Mouse (Mus musculus) cerebellum, adult (tissue): ENCODE measurements around the gene Amer2.
A peak's percentile ranks its signal among the peaks of the same experiment; 100 is the strongest.
"Not testable (repeated sequence)": the region's sequence is repeated elsewhere in the genome, so short reads cannot be mapped to it uniquely, and the experiment has no call there.

Experiments
- ATAC-seq: cut with Nextera tagmentation; 2 replicates; pipeline ENCODE4 v1.9.2; 2017; ENCODE audit warnings: mild to moderate bottlenecking, moderate library complexity, mixed read lengths; ENCODE audit not compliant: insufficient number of reproducible peaks, low FRiP score, low TSS enrichment

Gene Amer2

DNA sequence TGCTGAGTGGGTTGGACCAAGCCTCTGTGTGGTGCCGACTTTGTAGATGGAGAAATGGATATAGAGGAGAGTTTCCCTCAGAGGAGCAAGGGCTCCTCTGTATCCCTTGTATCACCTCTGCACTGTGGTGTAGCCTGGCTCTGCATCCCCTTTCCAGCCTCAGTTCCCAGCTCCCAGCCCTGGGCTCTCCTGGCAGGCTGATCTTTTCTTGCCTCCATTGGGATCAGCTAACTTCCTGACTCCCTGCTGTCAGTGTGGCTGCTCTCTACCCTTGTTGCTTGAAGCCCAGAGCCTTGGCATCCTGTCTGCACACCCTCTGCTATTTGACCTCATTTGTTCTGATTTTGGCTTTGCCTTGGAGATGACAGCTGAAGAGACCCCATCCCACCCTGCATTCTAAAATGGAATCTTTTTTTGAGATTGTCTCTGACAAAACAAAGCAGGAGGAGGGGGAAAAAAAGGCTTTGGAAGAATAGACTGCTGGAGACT is at the start of gene Amer2:
Amer2 (plus strand) TSS at position 439 of the 489 bp plus-strand sequence.
- ATAC-seq, result peak; percentile 75

DNA sequence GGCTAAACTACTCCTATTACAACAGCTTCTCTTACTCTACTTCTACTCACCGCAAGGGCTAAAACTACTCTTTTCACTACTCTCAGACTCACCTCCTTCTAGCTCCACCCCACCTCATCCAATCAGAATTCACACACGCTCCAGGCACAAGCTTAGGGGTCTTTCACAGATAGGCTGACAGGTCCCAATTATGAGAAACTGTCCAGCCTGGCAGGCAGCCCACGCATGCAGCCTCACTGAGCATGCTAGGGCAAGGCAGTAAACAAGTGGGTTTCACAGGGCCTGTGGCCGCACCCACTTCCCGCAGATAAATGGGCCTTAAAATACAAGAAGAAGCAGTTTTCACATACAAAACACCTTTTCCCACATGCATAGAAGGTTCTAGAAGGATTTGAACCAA is 33.1 kb upstream of the Amer2 start:
- not testable (repeated sequence) for ATAC-seq

DNA sequence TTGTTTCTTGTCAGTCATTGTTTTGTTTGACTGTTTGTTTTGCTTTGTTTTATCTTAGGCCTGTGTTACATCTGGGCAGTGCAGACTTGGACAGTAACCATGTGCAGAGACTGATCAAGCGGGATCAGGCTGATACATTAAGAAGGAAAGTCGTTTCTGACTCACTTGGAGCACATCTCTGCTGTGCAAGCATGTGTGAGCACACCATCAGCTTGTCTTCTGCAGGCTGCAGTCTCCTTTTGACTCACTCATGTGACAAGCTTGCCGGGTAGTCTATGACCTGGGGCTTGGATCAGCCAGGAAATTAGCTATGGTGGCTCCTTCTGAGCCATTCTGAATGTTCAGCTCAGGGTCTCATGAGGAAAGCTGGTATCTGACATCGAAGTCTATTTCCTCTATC is 32.5 kb upstream of the Amer2 start:
- no peak for ATAC-seq

DNA sequence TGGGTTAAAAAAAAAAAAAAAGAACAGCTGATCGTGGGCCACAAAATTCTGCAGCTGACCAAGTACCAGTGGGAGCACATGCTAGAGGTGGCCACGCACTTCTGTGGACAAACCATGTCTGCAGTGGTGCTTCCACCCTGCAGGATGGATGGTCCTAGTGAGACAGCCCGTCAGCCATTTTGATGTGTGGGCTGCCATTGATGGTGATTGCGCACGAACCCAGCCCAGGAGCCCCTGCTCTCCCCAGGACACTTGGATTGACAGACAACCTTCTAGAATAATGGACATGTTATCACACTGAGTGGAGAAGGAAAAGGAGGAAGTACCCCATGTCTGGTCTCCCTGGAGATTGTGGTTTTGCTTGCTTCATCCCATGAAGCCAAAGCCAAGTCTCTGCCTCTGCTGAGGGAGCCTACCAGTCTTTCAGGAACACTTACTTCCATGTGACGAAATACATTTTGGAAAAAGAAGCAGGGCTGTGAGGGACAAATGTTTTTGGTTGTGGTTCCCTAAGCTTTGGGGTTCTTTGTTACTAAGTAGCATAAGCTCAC is 27.7 kb upstream of the Amer2 start:
- ATAC-seq, result no peak

DNA sequence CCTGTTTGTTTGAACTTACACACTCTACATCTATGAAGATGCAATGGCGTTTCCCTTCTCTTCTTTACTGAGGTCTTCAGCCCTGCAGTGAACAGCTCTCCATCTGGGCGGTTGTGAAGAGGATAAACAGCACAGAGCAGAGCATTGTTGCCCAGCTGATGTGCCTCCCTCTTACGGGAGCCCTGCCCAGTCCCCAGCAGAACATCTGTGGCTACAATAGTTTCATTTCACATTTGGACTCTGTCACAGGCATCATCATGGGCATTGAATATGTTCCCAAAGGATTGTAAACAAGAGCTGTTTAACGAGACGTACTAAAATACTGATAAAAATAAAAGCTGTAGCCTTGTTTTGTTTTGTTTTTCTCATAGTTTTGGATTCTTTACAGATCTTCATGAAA is 14.7 kb upstream of the Amer2 start:
- no peak for ATAC-seq

DNA sequence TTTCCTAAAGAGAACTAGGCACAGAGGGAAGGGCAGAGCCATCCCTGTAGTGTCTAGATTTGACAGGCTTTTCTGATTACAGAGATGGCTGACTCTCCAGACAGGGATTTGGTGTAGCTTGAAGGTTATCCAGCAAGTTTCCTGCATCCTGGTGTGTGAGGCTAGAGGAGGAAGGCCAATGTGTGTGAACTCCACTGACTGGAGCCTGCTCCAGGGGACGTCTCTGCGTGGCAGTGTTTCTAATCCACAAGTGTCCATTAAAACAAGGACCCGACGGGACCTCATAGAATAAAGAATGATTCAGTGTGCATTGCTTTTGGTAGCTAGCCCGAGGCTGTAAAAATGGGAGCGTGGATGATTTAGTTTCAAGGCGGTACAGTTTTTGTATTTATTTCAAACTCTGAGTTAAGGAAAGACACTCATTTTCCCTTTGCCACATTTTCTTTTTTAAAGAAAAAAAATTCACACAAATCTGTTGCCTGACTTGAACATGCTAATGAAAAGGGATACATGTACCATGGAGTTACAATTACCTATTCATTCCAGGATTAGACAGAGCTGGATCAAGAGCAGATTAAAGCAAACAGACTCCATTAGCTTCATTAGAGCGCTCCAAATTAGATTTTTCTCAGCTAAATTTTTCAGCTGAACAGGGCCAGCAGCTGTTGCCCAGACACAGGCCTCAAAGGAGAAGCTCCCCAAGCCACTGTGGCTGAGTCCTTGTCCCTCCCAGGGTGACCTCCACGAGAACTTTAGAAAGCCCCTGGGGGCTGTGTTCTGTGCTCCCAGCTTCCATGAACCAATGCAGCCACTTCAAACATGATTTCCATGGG is 11.5 kb upstream of the Amer2 start:
- ATAC-seq, result no peak

DNA sequence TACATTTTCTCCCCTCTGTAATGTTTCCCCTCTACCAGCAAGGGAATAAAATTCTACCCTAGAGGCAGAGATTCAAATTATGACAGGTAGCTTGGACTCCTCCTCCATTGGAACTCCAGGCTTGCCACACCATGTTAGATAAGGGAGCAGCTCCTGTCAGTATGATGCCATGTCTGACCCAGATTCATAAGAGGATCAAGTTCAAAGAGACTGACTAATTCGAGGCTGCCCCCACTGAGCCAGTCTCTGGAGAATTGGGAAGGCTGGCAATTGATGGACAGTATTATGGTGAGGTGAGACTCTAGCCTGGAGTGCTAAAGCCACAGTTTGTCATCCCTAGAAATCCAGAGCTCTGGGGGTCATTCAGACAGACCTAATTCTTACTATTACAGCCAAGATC is 6.3 kb upstream of the Amer2 start:
- ATAC-seq, result no peak

DNA sequence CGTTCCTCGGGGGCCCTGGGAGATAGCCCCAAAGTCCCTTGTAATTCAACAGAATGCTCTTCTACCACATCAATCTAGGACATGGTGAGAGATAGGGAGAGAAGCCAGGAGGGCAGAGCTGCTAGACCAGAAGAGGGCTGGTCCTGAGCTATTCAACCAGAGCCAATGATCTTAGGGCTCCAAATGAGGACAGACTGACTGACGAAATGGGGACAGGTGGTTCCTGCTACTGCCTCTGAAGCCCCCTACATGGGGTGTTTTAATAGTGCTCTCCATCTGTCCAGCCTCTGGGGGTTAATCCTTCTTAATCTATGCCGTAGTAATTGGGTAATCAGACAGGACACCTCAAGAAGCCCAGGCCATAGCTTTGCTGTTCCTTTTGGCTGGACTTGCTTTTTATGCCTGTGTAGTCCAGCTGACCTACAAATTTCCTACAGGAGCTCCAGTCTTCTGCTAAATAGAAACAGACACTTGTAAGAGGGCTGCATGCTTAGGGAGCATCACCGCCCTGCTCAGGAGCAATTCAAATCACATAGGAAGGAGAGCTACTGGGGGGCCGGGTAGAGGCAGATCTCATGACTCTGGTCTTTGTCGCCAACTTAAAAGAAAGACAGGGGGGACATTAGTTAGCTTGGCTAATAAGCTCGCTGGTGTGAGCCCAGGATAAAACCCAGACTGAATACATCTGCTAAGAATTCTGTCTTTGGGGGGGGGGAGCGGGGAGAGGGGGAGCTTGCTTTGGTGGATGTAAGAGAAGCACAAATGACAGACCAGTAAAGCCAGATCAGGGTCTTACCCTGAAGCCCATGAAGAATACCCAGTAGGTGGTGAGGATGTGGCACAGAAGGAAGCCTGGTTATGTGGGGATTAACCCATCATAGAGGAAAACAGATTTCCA is 4.0 kb upstream of the Amer2 start:
- ATAC-seq, result peak; percentile 14; the same call in 1 of the 2 replicates

DNA sequence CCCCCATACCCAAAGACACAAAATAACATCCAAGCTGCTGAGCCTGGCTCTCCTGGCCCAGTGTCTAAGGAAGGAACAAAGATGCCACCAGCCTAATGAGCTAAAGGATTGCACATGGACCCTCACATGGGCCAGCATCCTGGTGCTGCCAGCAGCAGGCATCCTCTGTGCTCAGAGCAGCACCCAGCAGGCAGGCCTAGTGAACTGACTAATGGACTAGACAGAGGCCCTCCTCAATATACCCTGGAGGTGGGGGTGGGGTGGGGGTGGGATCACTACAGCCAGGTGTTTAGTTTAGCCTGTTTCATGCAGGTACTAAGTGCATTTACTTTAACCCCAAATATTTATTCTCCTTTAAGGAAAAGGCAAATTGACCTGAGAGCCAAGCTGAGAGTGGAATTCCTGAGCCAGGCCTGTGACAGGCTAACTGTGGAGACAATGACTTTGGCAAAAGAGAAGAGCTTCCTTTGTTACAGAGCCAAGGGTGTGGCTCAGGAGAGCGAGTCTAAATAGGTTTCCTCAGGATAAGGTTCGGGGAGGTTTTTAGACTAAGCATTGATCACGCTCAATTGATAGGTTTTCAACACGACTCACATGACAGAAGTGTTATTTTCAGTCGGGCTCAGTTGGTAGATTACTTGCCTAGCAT is 3.3 kb upstream of the Amer2 start:
- no peak for ATAC-seq

DNA sequence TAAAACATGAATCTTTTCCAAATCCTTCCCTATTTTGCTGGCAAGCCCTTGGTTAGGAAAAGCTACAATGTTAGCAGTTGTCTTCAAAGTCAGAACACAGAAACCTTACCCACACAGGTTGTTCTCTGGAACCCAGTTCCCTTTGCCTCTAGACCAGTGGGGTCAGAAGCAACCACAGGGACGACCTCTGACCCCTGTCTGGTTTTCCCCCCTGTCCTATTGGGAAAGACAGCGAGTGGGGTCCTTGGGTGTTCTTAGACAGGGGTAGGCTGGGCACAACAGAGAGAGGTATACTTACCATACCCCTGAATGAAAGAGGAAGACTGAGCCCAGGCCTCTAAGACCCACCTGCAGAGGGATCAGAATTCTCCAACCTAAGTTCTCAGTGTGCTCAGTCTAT is 4.0 kb downstream of the Amer2 start:
- 0 out of 2 replicates have a peak, but pooled peaks have one; percentile 0 for ATAC-seq

DNA sequence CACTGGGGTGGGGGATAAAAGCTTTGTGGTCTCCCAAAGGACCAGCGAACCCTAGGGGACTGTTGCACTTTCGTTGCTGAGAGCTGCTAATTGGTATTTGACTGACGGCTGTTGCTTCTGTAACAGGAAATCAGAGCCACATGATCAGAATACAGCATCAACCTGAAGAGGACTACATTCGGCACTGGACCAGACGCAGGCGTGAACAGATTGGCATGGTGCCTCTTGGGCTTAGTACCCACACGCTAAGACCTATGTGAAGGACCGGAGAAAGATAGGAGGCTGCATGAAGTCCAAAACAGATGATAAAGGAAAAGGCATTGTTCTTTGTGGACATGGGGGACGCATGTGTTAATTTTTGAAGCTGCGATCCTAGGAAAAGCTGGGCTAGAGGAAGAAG is 4.5 kb downstream of the Amer2 start:
- peak; percentile 42 for ATAC-seq

DNA sequence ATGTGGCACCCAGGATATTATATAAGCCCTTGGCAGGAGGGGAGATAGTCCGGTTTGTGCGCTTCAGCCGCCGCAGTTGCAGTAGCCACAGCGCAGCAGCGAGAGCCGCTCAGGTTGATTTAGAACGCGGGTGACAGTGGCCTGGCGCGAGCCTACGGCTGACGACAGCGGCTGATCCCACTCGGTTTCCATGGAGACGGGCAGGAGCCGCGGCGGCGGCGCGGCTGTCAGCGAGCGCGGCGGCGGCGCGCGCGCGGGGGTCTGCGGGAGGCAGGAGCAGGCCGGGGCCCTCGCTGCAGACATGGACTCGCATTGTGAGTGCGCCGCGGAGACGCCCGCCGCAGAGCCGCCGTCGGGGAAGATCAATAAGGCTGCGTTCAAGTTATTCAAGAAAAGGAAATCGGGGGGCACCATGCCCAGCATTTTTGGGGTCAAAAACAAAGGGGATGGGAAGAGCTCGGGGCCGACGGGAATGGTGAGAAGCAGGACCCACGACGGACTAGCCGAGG is 5.1 kb downstream of the Amer2 start:
- peak; percentile 85 for ATAC-seq

DNA sequence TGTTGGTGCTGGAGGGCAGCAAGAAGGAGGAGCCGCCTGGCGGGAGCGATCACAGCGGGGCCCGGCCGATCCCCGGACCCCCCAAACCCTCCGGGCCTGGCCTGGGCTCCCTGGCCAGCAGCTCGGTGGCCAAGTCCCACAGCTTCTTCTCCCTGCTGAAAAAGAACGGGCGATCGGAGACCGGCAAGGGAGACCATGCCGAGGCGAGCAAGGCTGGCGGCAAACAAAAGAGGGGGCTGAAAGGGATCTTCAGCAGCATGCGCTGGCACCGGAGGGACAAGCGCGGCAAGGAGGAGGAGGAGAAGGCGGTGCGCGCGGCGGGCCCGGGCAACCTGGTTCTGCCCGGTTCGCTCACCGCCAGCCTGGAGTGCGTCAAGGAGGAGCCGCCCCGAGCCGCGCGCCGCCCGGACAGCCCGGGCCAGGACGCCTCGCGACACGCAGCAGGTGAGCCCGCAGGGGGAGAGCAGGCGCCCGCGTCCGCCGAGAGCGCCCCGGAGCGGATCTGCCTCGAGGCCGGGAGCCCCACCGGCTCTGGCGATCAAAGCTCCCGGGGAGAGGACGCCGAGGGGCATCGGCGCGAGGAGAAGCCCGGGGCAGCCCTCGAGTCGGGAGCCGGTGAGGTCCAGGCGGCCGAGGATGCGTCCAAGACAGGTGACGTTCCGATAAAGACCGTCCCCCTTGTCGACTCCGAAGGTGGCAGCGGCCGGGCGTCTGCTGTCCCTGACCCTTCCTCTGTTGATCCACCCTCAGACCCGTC is 5.7 kb downstream of the Amer2 start:
- peak; percentile 36 for ATAC-seq

DNA sequence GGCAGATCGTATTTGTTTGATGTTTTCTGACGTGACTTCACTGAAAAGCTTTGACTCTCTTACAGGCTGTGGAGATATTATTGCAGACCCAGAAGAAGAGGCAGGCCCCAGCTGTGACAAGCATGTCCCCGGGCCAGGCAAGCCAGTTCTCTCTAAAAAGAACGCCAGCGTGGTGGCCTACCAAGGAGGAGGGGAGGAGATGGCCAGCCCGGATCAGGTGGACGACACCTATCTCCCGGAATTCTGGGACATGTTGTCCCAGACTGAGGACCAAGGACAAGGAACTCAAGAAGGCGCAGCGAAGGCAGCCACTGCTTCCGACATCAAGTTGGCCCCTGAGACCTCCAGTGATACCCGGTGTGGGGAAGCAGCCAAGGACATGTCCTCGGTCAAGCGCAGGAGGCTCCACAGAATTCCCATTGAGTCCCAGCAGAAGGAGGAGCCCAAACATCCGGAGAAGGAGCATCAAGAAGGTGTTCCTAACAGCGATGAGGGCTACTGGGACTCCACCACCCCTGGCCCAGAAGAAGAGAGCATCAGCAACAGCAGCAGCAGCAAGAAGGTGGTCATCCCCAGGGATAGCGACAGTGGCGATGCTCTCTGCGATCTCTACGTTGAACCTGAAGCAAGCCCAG is 6.4 kb downstream of the Amer2 start:
- 0 out of 2 replicates have a peak, but pooled peaks have one; percentile 8 for ATAC-seq

DNA sequence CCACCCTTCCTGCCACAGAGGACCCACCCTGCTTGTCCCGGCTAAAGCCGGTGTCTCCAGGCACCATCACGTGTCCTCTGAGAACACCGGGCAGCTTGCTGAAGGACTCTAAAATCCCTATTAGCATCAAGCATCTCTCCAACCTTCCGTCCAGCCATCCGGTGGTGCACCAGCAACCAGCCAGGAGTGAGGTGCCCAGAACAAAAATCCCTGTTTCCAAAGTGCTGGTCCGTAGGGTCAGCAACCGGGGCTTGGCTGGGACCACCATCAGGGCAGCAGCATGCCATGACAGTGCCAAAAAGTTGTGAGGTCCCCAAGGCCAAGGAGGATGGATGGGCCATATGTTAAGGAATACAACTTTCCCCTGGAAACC is 6.9 kb downstream of the Amer2 start:
- no peak for ATAC-seq

DNA sequence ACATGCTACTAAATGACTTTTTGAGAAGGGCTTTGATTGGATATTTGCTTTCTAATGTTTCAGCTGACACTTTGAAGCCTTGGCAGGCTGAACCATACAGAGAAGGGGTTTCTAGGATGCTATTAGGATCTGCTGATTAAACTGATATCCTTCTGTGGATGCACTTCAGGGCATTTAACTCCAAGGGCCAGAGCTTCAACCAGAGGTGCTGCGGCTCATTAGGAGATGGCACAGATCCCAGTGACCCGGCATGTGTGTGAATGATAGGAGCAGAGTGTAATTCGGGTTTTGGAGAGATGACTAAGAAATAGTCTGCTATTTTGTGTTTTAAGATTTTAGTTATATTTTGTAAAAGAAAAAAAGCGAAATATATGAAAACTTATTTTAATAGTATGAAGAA is 8.6 kb downstream of the Amer2 start:
- no peak for ATAC-seq

DNA sequence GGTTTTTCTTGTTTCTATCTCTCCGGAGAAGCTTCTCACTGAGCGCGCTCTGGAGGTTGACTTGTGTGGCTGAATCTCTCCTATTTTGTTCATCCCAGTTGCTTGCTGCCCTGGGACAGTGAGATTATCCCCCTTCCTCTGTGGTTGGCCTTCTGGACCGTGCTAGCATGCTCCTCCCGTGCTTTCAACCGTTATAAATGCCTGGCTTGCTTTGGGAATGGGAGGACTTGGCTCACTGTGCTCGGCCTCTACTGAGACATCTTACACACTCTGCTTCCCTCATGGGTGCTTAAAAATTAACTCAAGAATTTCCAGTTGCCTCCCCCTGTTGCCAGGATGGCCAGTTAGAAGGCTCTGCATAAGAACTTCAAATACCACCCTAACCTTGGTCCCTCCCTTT is 10.8 kb downstream of the Amer2 start:
- peak; percentile 52; the same call in 1 of the 2 replicates for ATAC-seq

DNA sequence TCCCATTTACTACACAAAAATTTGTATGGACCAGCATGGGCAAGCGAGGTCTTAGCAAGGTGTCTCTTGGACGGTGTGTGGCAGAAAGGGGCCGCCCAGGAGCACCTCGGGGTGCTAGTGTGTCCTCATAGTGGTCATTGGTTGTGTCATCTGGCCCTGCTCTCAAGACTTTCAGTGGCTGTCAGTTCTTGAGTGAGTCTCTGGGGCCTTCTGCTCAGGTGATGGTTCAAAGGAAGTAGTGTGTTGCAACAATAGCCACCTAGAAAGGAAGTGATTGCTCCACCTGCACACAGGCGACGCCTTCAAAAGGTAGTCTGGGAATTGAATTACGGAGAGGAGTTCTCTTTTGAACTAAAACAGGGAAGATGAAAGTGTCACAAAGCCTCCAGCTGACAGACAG is 11.2 kb downstream of the Amer2 start:
- no peak for ATAC-seq

DNA sequence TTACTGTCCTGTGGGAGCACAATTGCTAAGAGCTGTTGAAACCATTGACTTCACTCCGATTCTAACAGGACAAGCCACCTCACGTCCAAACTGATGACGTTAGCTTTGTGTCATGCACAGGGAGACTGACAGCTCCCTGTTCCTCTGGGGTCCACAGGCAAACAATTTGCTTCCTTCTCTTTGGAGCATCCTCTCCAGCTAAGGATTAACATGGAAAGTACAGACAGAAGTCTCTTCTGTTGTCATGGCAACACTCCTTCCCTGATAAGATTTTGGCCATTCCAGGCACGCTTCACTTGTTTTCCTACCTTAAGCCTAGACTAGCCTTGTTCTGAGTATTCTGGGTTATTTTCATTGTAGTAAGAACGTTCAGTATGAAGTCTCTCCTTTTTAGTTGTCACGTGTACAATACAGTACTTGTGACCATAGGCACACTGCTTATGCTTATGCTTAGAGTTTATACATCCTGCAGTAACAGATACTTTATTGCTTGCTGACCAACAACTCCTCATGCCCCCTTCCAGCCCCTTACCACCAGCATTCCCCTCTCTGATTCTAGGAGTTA is 12.1 kb downstream of the Amer2 start:
- ATAC-seq, result no peak
